Mouse (Mus musculus): ENCODE results near the gene Rnf41. TPM values are rescaled to one million over a fixed set of nuclear protein-coding genes. Genes with fewer than 3 reads are reported as not detected.

The Rnf41 gene
- polyA plus RNA-seq, 1 experiment from 2014 or later, result 34.9 TPM

- H3K4me1 ChIP-seq (replicated peaks; ENCODE audit: insufficient read depth, low read length), result peaks cover 6% of the 10 kb centered on the region; the same call in 1 of the 2 replicates
- H3K27me3 ChIP-seq (ENCODE audit: insufficient read depth, low read length), result no peaks in the 10 kb centered on the region
- no peak overlapping the region for H3K4me2 ChIP-seq (ENCODE audit: low read length)
- ATAC-seq (replicated peaks; ENCODE audit: low FRiP score, low read depth) (no peak), DNase-seq (ENCODE audit: low spot score) (no peak)
- no peak overlapping the region for H3K4me3 ChIP-seq (replicated peaks; ENCODE audit: low read depth, low read length)
- TF ChIP-seq CTCF (IDR thresholded peaks at IDR 0.05; ENCODE audit: low read depth), result no peak
- no peaks in the 10 kb centered on the region for H3K9me3 ChIP-seq (replicated peaks; ENCODE audit: low read length)
- 95% methylated on average over 7 of the region's 7 CpGs for WGBS
- H3K9ac ChIP-seq (ENCODE audit: low read depth, low read length), result no peak overlapping the region
- H3K27ac ChIP-seq, result no peak overlapping the region
- peaks cover 48% of the 10 kb centered on the region for H3K36me3 ChIP-seq (ENCODE audit: insufficient read depth, low read length)
These were observed 32.2 kb upstream of the Rnf41 start for GRCm38 (mm10) chr10:128379260-128379659.

GRCm38 (mm10) chr10:128380565-128380964 lies 30.9 kb upstream of the Rnf41 start:
- H3K27me3 ChIP-seq (ENCODE audit: insufficient read depth, low read length), result no peaks in the 10 kb centered on the region
- no peaks in the 10 kb centered on the region for H3K9me3 ChIP-seq (replicated peaks; ENCODE audit: low read length)
- H3K36me3 ChIP-seq (ENCODE audit: insufficient read depth, low read length), result peaks cover 57% of the 10 kb centered on the region
- peaks cover 6% of the 10 kb centered on the region; the same call in 1 of the 2 replicates for H3K4me1 ChIP-seq (replicated peaks; ENCODE audit: insufficient read depth, low read length)
- no peak for TF ChIP-seq CTCF (IDR thresholded peaks at IDR 0.05; ENCODE audit: low read depth)
- no peak overlapping the region for H3K27ac ChIP-seq
- H3K4me3 ChIP-seq (replicated peaks; ENCODE audit: low read depth, low read length), result no peak overlapping the region
- no peak overlapping the region for H3K9ac ChIP-seq (ENCODE audit: low read depth, low read length)
- WGBS, result 95% methylated on average over 5 of the region's 5 CpGs
- peak; percentile 55 for DNase-seq (ENCODE audit: low spot score)
- no peak for ATAC-seq (replicated peaks; ENCODE audit: low FRiP score, low read depth)
- no peak overlapping the region for H3K4me2 ChIP-seq (ENCODE audit: low read length)

GRCm38 (mm10) chr10:128382482-128382881 lies 29.0 kb upstream of the Rnf41 start:
- Histone ChIP-seq H3K4me2 (ENCODE audit: low read length) (no peak overlapping the region), H3K4me1 (replicated peaks; ENCODE audit: insufficient read depth, low read length) (peaks cover 6% of the 10 kb centered on the region; the same call in 1 of the 2 replicates), H3K27me3 (ENCODE audit: insufficient read depth, low read length) (no peaks in the 10 kb centered on the region), H3K4me3 (replicated peaks; ENCODE audit: low read depth, low read length) (no peak overlapping the region), H3K9me3 (replicated peaks; ENCODE audit: low read length) (no peaks in the 10 kb centered on the region), H3K36me3 (ENCODE audit: insufficient read depth, low read length) (peaks cover 74% of the 10 kb centered on the region), H3K9ac (ENCODE audit: low read depth, low read length) (no peak overlapping the region), H3K27ac (no peak overlapping the region)
- ATAC-seq (replicated peaks; ENCODE audit: low FRiP score, low read depth), result 0 out of 2 replicates have a peak, but pooled peaks have one; percentile 22
- DNase-seq (ENCODE audit: low spot score), result no peak
- no peak for TF ChIP-seq CTCF (IDR thresholded peaks at IDR 0.05; ENCODE audit: low read depth)
- 81% methylated on average over 8 of the region's 8 CpGs for WGBS

- H3K27me3 ChIP-seq (ENCODE audit: insufficient read depth, low read length), result no peaks in the 10 kb centered on the region
- no peak for DNase-seq (ENCODE audit: low spot score)
- no peak overlapping the region for H3K4me2 ChIP-seq (ENCODE audit: low read length)
- H3K36me3 ChIP-seq (ENCODE audit: insufficient read depth, low read length), result peaks cover 87% of the 10 kb centered on the region
- no peak overlapping the region for H3K27ac ChIP-seq
- H3K9me3 ChIP-seq (replicated peaks; ENCODE audit: low read length), result no peaks in the 10 kb centered on the region
- no peak overlapping the region for H3K9ac ChIP-seq (ENCODE audit: low read depth, low read length)
- H3K4me1 ChIP-seq (replicated peaks; ENCODE audit: insufficient read depth, low read length), result no peaks in the 10 kb centered on the region
- ATAC-seq (replicated peaks; ENCODE audit: low FRiP score, low read depth), result no peak
- TF ChIP-seq CTCF (IDR thresholded peaks at IDR 0.05; ENCODE audit: low read depth), result no peak
- no peak overlapping the region for H3K4me3 ChIP-seq (replicated peaks; ENCODE audit: low read depth, low read length)
- 95% methylated on average over 7 of the region's 7 CpGs for WGBS
These were observed 25.6 kb upstream of the Rnf41 start for GRCm38 (mm10) chr10:128385902-128386301.

- Histone ChIP-seq H3K4me1 (replicated peaks; ENCODE audit: insufficient read depth, low read length) (no peaks in the 10 kb centered on the region), H3K9ac (ENCODE audit: low read depth, low read length) (no peak overlapping the region), H3K36me3 (ENCODE audit: insufficient read depth, low read length) (peaks cover 90% of the 10 kb centered on the region), H3K27me3 (ENCODE audit: insufficient read depth, low read length) (no peaks in the 10 kb centered on the region), H3K4me3 (replicated peaks; ENCODE audit: low read depth, low read length) (no peak overlapping the region), H3K4me2 (ENCODE audit: low read length) (no peak overlapping the region), H3K9me3 (replicated peaks; ENCODE audit: low read length) (no peaks in the 10 kb centered on the region), H3K27ac (no peak overlapping the region)
- WGBS, result 85% methylated on average over 14 of the region's 14 CpGs
- DNase-seq (ENCODE audit: low spot score) (no peak), ATAC-seq (replicated peaks; ENCODE audit: low FRiP score, low read depth) (no peak)
- no peak for TF ChIP-seq CTCF (IDR thresholded peaks at IDR 0.05; ENCODE audit: low read depth)
These were observed 22.5 kb upstream of the Rnf41 start for GRCm38 (mm10) chr10:128388941-128389340.

GRCm38 (mm10) chr10:128389570-128389969 lies 21.9 kb upstream of the Rnf41 start:
- Histone ChIP-seq H3K4me3 (replicated peaks; ENCODE audit: low read depth, low read length) (no peak overlapping the region), H3K9me3 (replicated peaks; ENCODE audit: low read length) (no peaks in the 10 kb centered on the region), H3K27me3 (ENCODE audit: insufficient read depth, low read length) (no peaks in the 10 kb centered on the region), H3K36me3 (ENCODE audit: insufficient read depth, low read length) (peaks cover 83% of the 10 kb centered on the region), H3K9ac (ENCODE audit: low read depth, low read length) (no peak overlapping the region), H3K27ac (no peak overlapping the region), H3K4me2 (ENCODE audit: low read length) (no peak overlapping the region), H3K4me1 (replicated peaks; ENCODE audit: insufficient read depth, low read length) (no peaks in the 10 kb centered on the region)
- ATAC-seq (replicated peaks; ENCODE audit: low FRiP score, low read depth) (no peak), DNase-seq (ENCODE audit: low spot score) (no peak)
- 80% methylated on average over 6 of the region's 6 CpGs for WGBS
- no peak for TF ChIP-seq CTCF (IDR thresholded peaks at IDR 0.05; ENCODE audit: low read depth)

- no peak overlapping the region for H3K4me3 ChIP-seq (replicated peaks; ENCODE audit: low read depth, low read length)
- H3K9me3 ChIP-seq (replicated peaks; ENCODE audit: low read length), result no peaks in the 10 kb centered on the region
- peaks cover 77% of the 10 kb centered on the region for H3K36me3 ChIP-seq (ENCODE audit: insufficient read depth, low read length)
- no peaks in the 10 kb centered on the region for H3K4me1 ChIP-seq (replicated peaks; ENCODE audit: insufficient read depth, low read length)
- ATAC-seq (replicated peaks; ENCODE audit: low FRiP score, low read depth), result no peak
- no peak overlapping the region for H3K27ac ChIP-seq
- no peaks in the 10 kb centered on the region for H3K27me3 ChIP-seq (ENCODE audit: insufficient read depth, low read length)
- H3K4me2 ChIP-seq (ENCODE audit: low read length), result no peak overlapping the region
- no peak overlapping the region for H3K9ac ChIP-seq (ENCODE audit: low read depth, low read length)
- 91% methylated on average over 12 of the region's 12 CpGs for WGBS
- DNase-seq (ENCODE audit: low spot score), result no peak
- TF ChIP-seq CTCF (IDR thresholded peaks at IDR 0.05; ENCODE audit: low read depth), result no peak
These were observed 21.1 kb upstream of the Rnf41 start for GRCm38 (mm10) chr10:128390366-128390765.
